Mouse (Mus musculus): ENCODE measurements around the gene Olfr298. TPM values are rescaled to one million over a fixed set of nuclear protein-coding genes. Genes with fewer than 3 reads are reported as not detected.

Olfr298 gene
- total RNA-seq (2021), result not detected
- long read RNA-seq, experiment 1, result 0 reads
- long read RNA-seq, experiment 2, result 0 reads

DNA sequence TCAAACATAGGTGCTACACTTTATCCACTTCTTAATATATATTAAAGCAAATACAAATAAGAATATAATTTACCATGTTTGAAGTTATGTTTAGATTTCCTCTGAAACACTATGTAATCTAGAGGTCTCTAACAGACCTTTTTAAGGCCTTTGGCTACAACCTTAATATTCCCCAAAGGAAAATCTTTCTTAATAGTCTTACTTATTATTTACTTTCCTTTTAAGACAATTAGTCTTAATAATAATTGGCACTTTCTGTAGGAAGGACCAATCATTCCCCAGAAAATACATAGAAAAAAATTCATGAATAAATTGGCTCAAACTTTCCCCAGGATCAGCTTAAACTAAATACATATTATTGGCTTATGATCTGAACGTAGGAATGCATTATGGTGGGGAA lies at the start of gene Olfr298:
Olfr298 (minus strand) TSS at position 101 of the 400 bp plus-strand sequence.
- no peak for DNase-seq (ENCODE audit: low spot score in 2 of 2)

DNA sequence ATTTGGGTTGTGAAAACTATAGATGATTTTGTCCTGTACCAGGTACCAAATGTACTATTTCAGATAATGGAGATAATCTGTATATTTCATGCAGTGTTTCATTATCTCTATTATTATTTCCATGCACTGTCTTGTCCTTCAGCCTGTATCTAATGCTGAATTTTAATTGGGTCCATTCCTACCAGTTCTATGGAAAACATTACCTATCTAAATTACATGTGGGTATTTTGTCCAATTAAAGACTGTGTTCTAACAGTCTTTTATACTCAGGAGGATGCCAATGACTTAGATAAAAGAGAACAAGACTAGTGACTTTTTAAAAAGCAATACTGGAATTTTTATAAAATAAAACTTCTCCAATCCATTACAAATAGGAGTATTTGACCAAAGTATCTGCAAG lies 27.4 kb upstream of the Olfr298 start, which contains the start of gene Olfr297:
Olfr297 (plus strand) TSS at position 301 of the 400 bp plus-strand sequence.
- DNase-seq (ENCODE audit: low spot score in 2 of 2), result no peak

DNA sequence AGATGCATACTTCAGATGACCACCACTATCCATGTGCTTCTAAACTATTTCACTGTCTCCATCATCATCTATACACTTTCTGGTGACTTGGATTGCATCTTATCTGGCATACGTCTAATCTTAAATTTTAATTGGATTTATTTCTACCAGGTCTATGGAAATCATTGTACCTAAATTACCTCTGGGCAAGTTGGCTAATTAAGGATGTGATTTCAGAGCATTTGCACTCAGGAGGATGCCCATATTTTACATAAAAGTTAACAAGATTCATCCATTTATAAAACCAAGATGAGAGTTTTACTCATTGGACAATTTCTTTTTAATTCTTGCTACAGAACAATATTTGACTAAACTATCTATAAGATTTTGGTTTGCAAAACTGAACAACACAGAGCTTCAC lies 32.7 kb downstream of the Olfr298 start, which contains the start of gene Olfr299:
Olfr299 (plus strand) TSS at position 301 of the 400 bp plus-strand sequence.
- no peak for DNase-seq (ENCODE audit: low spot score in 2 of 2)

Other genes with a start within 250 kb of the Olfr298 start
- not detected for gene Vmn2r76, start 246.2 kb downstream of the Olfr298 start, total RNA-seq (2021)
- gene Olfr310, start 215.3 kb downstream of the Olfr298 start, total RNA-seq (2021), result not detected
- not detected for gene Olfr309, start 178.8 kb downstream of the Olfr298 start, total RNA-seq (2021)
- gene Olfr308, start 166.9 kb downstream of the Olfr298 start, total RNA-seq (2021), result not detected
- gene Olfr307, start 154.9 kb downstream of the Olfr298 start, total RNA-seq (2021), result not detected
- not detected for gene Olfr305, start 125.6 kb downstream of the Olfr298 start, total RNA-seq (2021)
- gene Olfr304, start 105.8 kb downstream of the Olfr298 start, total RNA-seq (2021), result not detected
- not detected for gene Olfr303, start 94.7 kb downstream of the Olfr298 start, total RNA-seq (2021)
- not detected for gene Olfr301, start 88.6 kb downstream of the Olfr298 start, total RNA-seq (2021)
- not detected for gene Olfr299, start 32.6 kb downstream of the Olfr298 start, total RNA-seq (2021)
- gene Olfr297, start 27.5 kb upstream of the Olfr298 start, total RNA-seq (2021), result not detected
- gene Olfr295, start 91.4 kb upstream of the Olfr298 start, total RNA-seq (2021), result not detected
- gene Olfr294, start 124.2 kb upstream of the Olfr298 start, total RNA-seq (2021), result not detected
- gene Olfr293, start 156.6 kb upstream of the Olfr298 start, total RNA-seq (2021), result not detected
- not detected for gene Olfr292, start 195.8 kb upstream of the Olfr298 start, total RNA-seq (2021)